Mouse (Mus musculus): ENCODE measurements around the gene Cngb1.

Gene Cngb1

GRCm38 (mm10) chr8:95200001-95200405 is 106.4 kb downstream of the Cngb1 start:
- DNase-seq (ENCODE audit: low spot score in 2 of 2), result no peak

GRCm38 (mm10) chr8:95195728-95196127 is 110.7 kb downstream of the Cngb1 start:
- no peak for DNase-seq (ENCODE audit: low spot score in 2 of 2)

DNA sequence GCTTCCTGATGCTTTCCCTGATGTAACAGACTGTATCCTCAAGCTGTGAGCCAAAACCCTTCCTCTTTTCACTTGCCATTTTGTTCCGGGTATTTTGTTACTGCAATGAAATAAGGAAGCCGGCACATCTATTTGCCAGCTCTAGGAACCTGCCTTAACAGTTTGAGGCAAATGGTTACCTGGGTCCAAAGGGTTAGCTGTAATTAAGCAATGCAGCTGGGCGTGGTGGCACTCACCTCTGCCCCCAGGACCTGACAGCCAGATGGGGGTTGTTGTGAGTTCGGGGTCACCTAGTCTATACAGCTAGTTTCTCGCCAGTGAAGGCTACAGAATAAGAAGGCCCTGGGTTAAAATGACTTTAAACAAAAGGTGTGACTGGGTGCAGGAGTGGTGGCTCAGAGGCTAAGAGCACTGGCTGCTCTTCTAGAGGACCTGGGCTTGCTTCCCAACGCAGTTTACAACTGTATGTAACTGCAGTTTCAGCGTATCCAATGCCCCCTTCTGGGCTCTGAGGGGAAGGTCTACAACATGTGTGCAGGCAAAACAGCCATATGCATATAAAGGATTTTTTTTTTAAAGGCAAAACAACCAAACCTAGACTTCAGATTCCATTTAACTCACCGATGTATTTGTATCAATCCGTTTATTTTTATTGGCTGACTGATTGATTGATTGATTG is 114.7 kb downstream of the Cngb1 start:
- DNase-seq (ENCODE audit: low spot score in 2 of 2), result no peak

Measured in left cerebral cortex, adult 9 months (tissue).